Mouse (Mus musculus) heart, postnatal 10 days (tissue): ENCODE results near the gene Pank3. TPM values are rescaled to one million over a fixed set of nuclear protein-coding genes. Genes with fewer than 3 reads are reported as not detected.
"Not testable (repeated sequence)": the region's sequence is repeated elsewhere in the genome, so short reads cannot be mapped to it uniquely, and the experiment has no call there.

Source experiments
- DNase-seq, 2 experiments: peaks; one replicate each; pipeline ENCODE4 v3.0.0; 2021
- intact Hi-C: fragments of 180-260 bp; cut with DNase I; formaldehyde crosslinking; loops from one replicate; pipeline ENCODE4 v1.15.1; 2025
- microRNA-seq, 2 experiments: library from miRNA; unstranded; fragments of <30 nt; microRNA quantifications; one replicate each; pipeline ENCODE4 v1.2.0; 2022
- total RNA-seq, 2 experiments: library from RNA; stranded (reverse); gene quantifications; 2 replicates each; pipeline ENCODE4 v1.2.3; 2021

The Pank3 gene
- total RNA-seq, 2 experiments from 2014 or later, result 29.3 to 31.3 TPM

- peak; percentile 90 to 93 for DNase-seq
- intact Hi-C loops, result loop anchor here (10.0 kb wide), 1 partner anchor 1004 kb away; the partner anchor contains the start of gene Spdl1
Observed at GRCm38 (mm10) chr11:35838345-35839338, 69.4 kb downstream of the Pank3 start.

GRCm38 (mm10) chr11:35840282-35840681 lies 71.0 kb downstream of the Pank3 start:
- no peak for DNase-seq
- intact Hi-C loops, result no loop called here

- intact Hi-C loops, DNase-seq: not testable (repeated sequence)
Observed at GRCm38 (mm10) chr11:35840806-35841205, 71.5 kb downstream of the Pank3 start.

Small RNAs within 50 kb of the gene (microRNA-seq; reads per million reads assigned to microRNA genes)
- gene Mir103-1, result 1.7 to 8.3 reads per million in 2 experiments

Other genes with a start within 250 kb of the Pank3 start
- not detected for gene Fbll1, start 29.4 kb downstream of the Pank3 start, total RNA-seq
- gene Rars, start 65.0 kb downstream of the Pank3 start, total RNA-seq, result 10 to 100 TPM; 40.9 to 41.5 TPM
- 1 to 10 TPM; 1.1 to 1.4 TPM for gene Wwc1, start 211.0 kb downstream of the Pank3 start, total RNA-seq